Mouse (Mus musculus) heart, postnatal 0 days (tissue): ENCODE data around the gene Arid5a.

Experiments
- CTCF ChIP-seq: IDR thresholded peaks from 2 replicates; pipeline ENCODE4 v1.5.1; 2016; ENCODE audit warnings: antibody characterized with exemption, control low read depth, low read depth
- EP300 ChIP-seq: IDR thresholded peaks from 2 replicates; pipeline ENCODE4 v1.6.1; 2016; ENCODE audit warnings: antibody characterized with exemption, low read depth

DNA sequence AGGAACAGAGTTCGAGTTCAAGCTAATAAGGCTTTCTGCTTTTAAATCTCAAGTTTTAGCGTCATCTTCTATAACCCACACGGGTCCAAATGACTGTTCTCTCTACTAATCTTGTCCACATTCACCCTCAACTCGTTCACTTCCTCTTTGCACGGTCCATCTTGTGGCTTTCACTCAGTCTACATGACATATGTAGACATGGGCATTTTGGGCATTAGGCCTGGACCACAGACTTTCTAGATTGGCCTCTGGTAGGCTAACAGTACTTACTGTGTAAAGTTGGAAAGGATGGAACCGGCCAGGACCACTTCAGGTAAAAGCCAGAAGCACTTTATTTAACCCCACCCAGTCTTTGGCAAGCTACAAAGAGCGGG lies 425 bp upstream of the Arid5a start:
- TF ChIP-seq EP300 (no peak), CTCF (no peak)
